Mouse (Mus musculus): Measurements from ENCODE around the gene Fndc9. TPM values are rescaled to one million over a fixed set of nuclear protein-coding genes. Genes with fewer than 3 reads are reported as not detected.

Fndc9 gene
- total RNA-seq, 1 experiment, result 0.67 TPM

DNA sequence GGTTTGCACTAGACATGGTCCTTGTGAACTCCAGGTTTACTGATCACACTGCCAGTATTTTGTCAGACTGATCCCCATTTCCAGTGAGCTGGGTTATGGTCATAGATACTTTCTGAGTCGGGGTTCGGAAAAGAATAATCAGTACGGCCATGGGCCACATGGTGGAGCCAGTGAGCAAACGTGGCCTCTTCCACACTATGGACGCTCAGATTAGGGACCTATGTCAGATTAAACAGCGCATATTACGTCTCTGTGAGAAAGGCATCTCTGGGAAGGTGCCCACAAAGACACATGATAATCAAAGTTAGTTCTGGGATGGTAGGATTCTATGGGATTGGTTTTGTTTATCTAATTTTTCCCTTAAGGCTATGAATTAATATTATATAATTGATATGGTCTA lies 33.7 kb downstream of the Fndc9 start:
- Histone ChIP-seq H3K9me3 (ENCODE audit: control insufficient read depth, insufficient read depth, low read depth, low read length) (no peaks in the 10 kb centered on the region), H3K9ac (ENCODE audit: insufficient read depth, low read depth, low read length, poor library complexity, severe bottlenecking) (no peak overlapping the region), H3K27ac (ENCODE audit: insufficient read depth, low read depth, low read length, poor library complexity, severe bottlenecking) (no peak overlapping the region), H3K36me3 (ENCODE audit: control insufficient read depth, insufficient read depth, low read length, poor library complexity, severe bottlenecking) (no peaks in the 10 kb centered on the region; the same call in 1 of the 2 replicates), H3K4me1 (ENCODE audit: control insufficient read depth in 2 of 2, insufficient read depth in 2 of 2, low read length in 2 of 2, poor library complexity in 1 of 2) (no peaks in the 10 kb centered on the region), H3K4me3 (ENCODE audit: insufficient read depth in 1 of 2, low read depth in 1 of 2, low read length in 2 of 2, poor library complexity in 1 of 2, severe bottlenecking in 1 of 2) (no peak overlapping the region)
- TF ChIP-seq HCFC1 (IDR thresholded peaks at IDR 0.05; ENCODE audit: borderline replicate concordance, insufficient read depth, low read length) (no peak), ZNF384 (IDR thresholded peaks at IDR 0.05; ENCODE audit: low read depth, low read length) (no peak), CHD2 (IDR thresholded peaks at IDR 0.05; ENCODE audit: low read depth, low read length) (no peak), MAFK (IDR thresholded peaks at IDR 0.05; ENCODE audit: insufficient read depth, low read depth, low read length) (no peak), ZC3H11A (IDR thresholded peaks at IDR 0.05; ENCODE audit: borderline replicate concordance, low read depth, low read length) (no peak)
- in situ Hi-C loops (cut with MboI; ENCODE audit: low sequenced_read_pairs in 2 of 2, unreplicated experiment in 2 of 2), result no loop called here
- DNase-seq (ENCODE audit: low read depth, low spot score), result no peak

DNA sequence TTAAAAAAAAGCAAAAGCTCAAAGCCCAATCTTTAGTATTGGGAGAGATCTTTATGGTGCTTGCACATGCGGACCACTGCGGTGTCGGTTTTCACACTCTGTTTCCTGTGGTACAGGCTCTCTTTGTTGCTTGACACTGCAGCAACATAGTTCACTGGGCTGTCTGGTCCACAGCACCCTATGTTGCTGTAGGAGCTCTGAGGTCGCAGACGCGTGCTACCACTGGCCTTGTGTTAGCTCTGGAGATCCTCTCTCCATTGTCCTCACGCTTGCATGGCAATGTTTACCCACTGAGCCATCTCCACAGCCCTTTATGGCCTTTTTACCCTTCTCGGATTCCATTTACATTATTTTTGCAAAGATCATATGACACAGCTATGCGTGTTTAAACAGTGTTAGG lies 34.1 kb downstream of the Fndc9 start:
- Histone ChIP-seq H3K27ac (ENCODE audit: insufficient read depth, low read depth, low read length, poor library complexity, severe bottlenecking) (no peak overlapping the region), H3K36me3 (ENCODE audit: control insufficient read depth, insufficient read depth, low read length, poor library complexity, severe bottlenecking) (no peaks in the 10 kb centered on the region; the same call in 1 of the 2 replicates), H3K9me3 (ENCODE audit: control insufficient read depth, insufficient read depth, low read depth, low read length) (no peaks in the 10 kb centered on the region), H3K4me3 (ENCODE audit: insufficient read depth in 1 of 2, low read depth in 1 of 2, low read length in 2 of 2, poor library complexity in 1 of 2, severe bottlenecking in 1 of 2) (no peak overlapping the region), H3K9ac (ENCODE audit: insufficient read depth, low read depth, low read length, poor library complexity, severe bottlenecking) (no peak overlapping the region), H3K4me1 (ENCODE audit: control insufficient read depth in 2 of 2, insufficient read depth in 2 of 2, low read length in 2 of 2, poor library complexity in 1 of 2) (no peaks in the 10 kb centered on the region)
- no peak for DNase-seq (ENCODE audit: low read depth, low spot score)
- TF ChIP-seq HCFC1 (IDR thresholded peaks at IDR 0.05; ENCODE audit: borderline replicate concordance, insufficient read depth, low read length) (no peak), CHD2 (IDR thresholded peaks at IDR 0.05; ENCODE audit: low read depth, low read length) (no peak), MAFK (IDR thresholded peaks at IDR 0.05; ENCODE audit: insufficient read depth, low read depth, low read length) (no peak), ZC3H11A (IDR thresholded peaks at IDR 0.05; ENCODE audit: borderline replicate concordance, low read depth, low read length) (no peak), ZNF384 (IDR thresholded peaks at IDR 0.05; ENCODE audit: low read depth, low read length) (no peak)
- in situ Hi-C loops (cut with MboI; ENCODE audit: low sequenced_read_pairs in 2 of 2, unreplicated experiment in 2 of 2), result no loop called here

DNA sequence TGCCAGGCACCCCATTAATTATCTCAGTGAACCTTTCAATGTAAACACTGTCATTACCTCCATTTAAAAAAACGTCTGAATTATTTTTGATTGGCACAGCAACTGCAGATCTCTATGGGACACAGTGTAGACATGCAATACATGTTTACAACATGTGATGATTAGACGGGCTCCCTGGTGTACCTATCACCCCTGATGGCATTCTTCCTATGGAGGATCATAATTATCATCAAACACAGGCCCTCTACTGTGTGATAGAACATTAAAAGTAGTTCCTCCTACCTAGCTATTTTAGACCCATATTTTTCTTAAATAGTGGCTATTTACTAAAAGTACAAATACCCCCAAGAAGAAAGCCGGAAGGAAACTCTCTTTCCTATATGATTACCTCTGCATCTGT lies 34.6 kb downstream of the Fndc9 start:
- H3K9ac ChIP-seq (ENCODE audit: insufficient read depth, low read depth, low read length, poor library complexity, severe bottlenecking), result no peak overlapping the region
- H3K9me3 ChIP-seq (ENCODE audit: control insufficient read depth, insufficient read depth, low read depth, low read length), result no peaks in the 10 kb centered on the region
- in situ Hi-C loops (cut with MboI; ENCODE audit: low sequenced_read_pairs in 2 of 2, unreplicated experiment in 2 of 2), result no loop called here
- no peak for DNase-seq (ENCODE audit: low read depth, low spot score)
- H3K27ac ChIP-seq (ENCODE audit: insufficient read depth, low read depth, low read length, poor library complexity, severe bottlenecking), result no peak overlapping the region
- H3K4me1 ChIP-seq (ENCODE audit: control insufficient read depth in 2 of 2, insufficient read depth in 2 of 2, low read length in 2 of 2, poor library complexity in 1 of 2), result no peaks in the 10 kb centered on the region
- no peak for TF ChIP-seq CHD2 (IDR thresholded peaks at IDR 0.05; ENCODE audit: low read depth, low read length)
- TF ChIP-seq ZC3H11A (IDR thresholded peaks at IDR 0.05; ENCODE audit: borderline replicate concordance, low read depth, low read length), result no peak
- no peak for TF ChIP-seq MAFK (IDR thresholded peaks at IDR 0.05; ENCODE audit: insufficient read depth, low read depth, low read length)
- no peak for TF ChIP-seq HCFC1 (IDR thresholded peaks at IDR 0.05; ENCODE audit: borderline replicate concordance, insufficient read depth, low read length)
- TF ChIP-seq ZNF384 (IDR thresholded peaks at IDR 0.05; ENCODE audit: low read depth, low read length), result no peak
- H3K36me3 ChIP-seq (ENCODE audit: control insufficient read depth, insufficient read depth, low read length, poor library complexity, severe bottlenecking), result no peaks in the 10 kb centered on the region; the same call in 1 of the 2 replicates
- no peak overlapping the region for H3K4me3 ChIP-seq (ENCODE audit: insufficient read depth in 1 of 2, low read depth in 1 of 2, low read length in 2 of 2, poor library complexity in 1 of 2, severe bottlenecking in 1 of 2)

DNA sequence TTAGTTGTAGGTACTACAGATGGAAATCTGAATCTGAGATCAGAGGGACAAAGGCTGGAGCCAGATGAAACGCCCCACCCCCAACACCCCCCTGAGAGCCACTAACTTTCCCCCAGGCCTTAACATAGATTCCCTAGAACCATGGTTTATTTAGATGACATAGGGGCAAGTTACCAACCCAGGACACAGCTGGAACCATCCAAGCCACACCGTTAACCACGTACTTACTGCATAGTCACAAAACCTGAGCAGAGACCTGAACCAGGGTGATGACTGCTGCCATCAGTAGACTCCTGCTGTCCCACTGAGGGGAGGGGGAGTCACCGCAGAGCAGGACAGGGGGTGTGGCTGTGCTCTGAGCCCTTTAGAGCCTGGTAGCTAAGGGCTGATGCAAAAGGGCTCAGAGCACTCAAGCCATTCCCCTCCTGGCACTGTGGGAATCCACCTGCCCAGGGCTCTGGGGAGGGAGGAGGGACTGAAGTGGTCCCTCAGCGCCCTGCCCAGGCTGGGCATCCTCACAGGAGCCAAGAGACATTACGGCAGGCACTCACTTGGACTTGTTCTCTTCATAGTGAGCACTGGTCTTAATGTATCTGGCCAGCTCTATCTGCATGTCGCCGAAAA lies 36.8 kb downstream of the Fndc9 start:
- no peak overlapping the region for H3K9ac ChIP-seq (ENCODE audit: insufficient read depth, low read depth, low read length, poor library complexity, severe bottlenecking)
- no peak overlapping the region for H3K27ac ChIP-seq (ENCODE audit: insufficient read depth, low read depth, low read length, poor library complexity, severe bottlenecking)
- H3K4me3 ChIP-seq (ENCODE audit: insufficient read depth in 1 of 2, low read depth in 1 of 2, low read length in 2 of 2, poor library complexity in 1 of 2, severe bottlenecking in 1 of 2), result no peak overlapping the region
- DNase-seq (ENCODE audit: low read depth, low spot score), result no peak
- H3K9me3 ChIP-seq (ENCODE audit: control insufficient read depth, insufficient read depth, low read depth, low read length), result no peaks in the 10 kb centered on the region
- in situ Hi-C loops (cut with MboI; ENCODE audit: low sequenced_read_pairs in 2 of 2, unreplicated experiment in 2 of 2), result no loop called here
- peaks cover 3% of the 10 kb centered on the region; the same call in 1 of the 2 replicates for H3K36me3 ChIP-seq (ENCODE audit: control insufficient read depth, insufficient read depth, low read length, poor library complexity, severe bottlenecking)
- no peaks in the 10 kb centered on the region for H3K4me1 ChIP-seq (ENCODE audit: control insufficient read depth in 2 of 2, insufficient read depth in 2 of 2, low read length in 2 of 2, poor library complexity in 1 of 2)
- TF ChIP-seq CHD2 (IDR thresholded peaks at IDR 0.05; ENCODE audit: low read depth, low read length) (no peak), MAFK (IDR thresholded peaks at IDR 0.05; ENCODE audit: insufficient read depth, low read depth, low read length) (no peak), ZNF384 (IDR thresholded peaks at IDR 0.05; ENCODE audit: low read depth, low read length) (no peak), ZC3H11A (IDR thresholded peaks at IDR 0.05; ENCODE audit: borderline replicate concordance, low read depth, low read length) (no peak)
